Mouse (Mus musculus) heart, postnatal 0 days (tissue): ENCODE measurements around the gene Ccdc12. TPM values are rescaled to one million over a fixed set of nuclear protein-coding genes. Genes with fewer than 3 reads are reported as not detected.
A peak's percentile ranks its signal among the peaks of the same experiment; 100 is the strongest.

Experiments
- ATAC-seq: fragments of 200-750 bp; cut with Nextera tagmentation; 2 replicates; pipeline ENCODE4 v1.8.0; 2017; ENCODE audit warnings: low read depth, moderate number of reproducible peaks, moderate library complexity; ENCODE audit not compliant: insufficient read depth
- DNase-seq: peaks from one replicate; pipeline ENCODE4 v3.0.0-alpha.2; 2016; ENCODE audit warnings: low spot score
- H3K27ac ChIP-seq: fragments of 300-500 bp; sonication (generic); 2 replicates; pipeline ENCODE4 v1.5.1; 2014; ENCODE audit warnings: low read depth, mild to moderate bottlenecking
- H3K27me3 ChIP-seq: fragments of 300-500 bp; sonication (generic); 2 replicates; pipeline ENCODE4 v1.6.1; 2014; ENCODE audit warnings: low read length, mixed read lengths; ENCODE audit not compliant: control insufficient read depth, insufficient read depth
- H3K36me3 ChIP-seq: fragments of 300-500 bp; sonication (generic); replicated peaks from 2 replicates; pipeline ENCODE4 v1.6.1; 2014; ENCODE audit warnings: low read length, mixed read lengths; ENCODE audit not compliant: control insufficient read depth, insufficient read depth
- H3K4me1 ChIP-seq: fragments of 300-500 bp; sonication (generic); 2 replicates; pipeline ENCODE4 v1.6.1; 2014; ENCODE audit warnings: antibody characterized with exemption; ENCODE audit not compliant: control insufficient read depth, insufficient read depth
- H3K4me2 ChIP-seq: fragments of 300-500 bp; sonication (generic); 2 replicates; pipeline ENCODE4 v1.6.1; 2014; ENCODE audit warnings: low read depth, mild to moderate bottlenecking, low read length, moderate library complexity
- H3K4me3 ChIP-seq: fragments of 300-500 bp; sonication (generic); 2 replicates; pipeline ENCODE4 v1.5.1; 2014; ENCODE audit warnings: low read depth, low read length
- H3K9ac ChIP-seq: fragments of 300-500 bp; sonication (generic); replicated peaks from 2 replicates; pipeline ENCODE4 v1.6.1; 2014; ENCODE audit warnings: low read depth, low read length, mixed read lengths
- H3K9me3 ChIP-seq: fragments of 300-500 bp; sonication (generic); replicated peaks from 2 replicates; pipeline ENCODE4 v1.6.1; 2016; ENCODE audit warnings: low read length; ENCODE audit not compliant: control insufficient read depth
- CTCF ChIP-seq: IDR thresholded peaks from 2 replicates; pipeline ENCODE4 v1.5.1; 2016; ENCODE audit warnings: antibody characterized with exemption, control low read depth, low read depth
- EP300 ChIP-seq: IDR thresholded peaks from 2 replicates; pipeline ENCODE4 v1.6.1; 2016; ENCODE audit warnings: antibody characterized with exemption, low read depth
- WGBS: fragments of 180-500 bp; shearing (Covaris S2); extraction: QIAGEN DNeasy Blood & Tissue Kit; methylation state at CpG from one replicate; pipeline ENCODE4 v1.1.7; 2014; 5-methylcytosine and 5-hydroxymethylcytosine counted together
- polyA plus RNA-seq: library from polyadenylated mRNA; unstranded; fragments of >200 nt; fragmentation: Nextera tagmentation; extraction: Ambion mirVana; gene quantifications from 2 replicates; pipeline ENCODE4 v1.2.1, GENCODE M21; 2015
- total RNA-seq: library from RNA; depleted of rRNA; stranded (reverse); fragments of >200 nt; gene quantifications from 2 replicates; pipeline ENCODE4 v1.2.3, GENCODE M21; 2014; ENCODE audit warnings: low replicate concordance

Gene Ccdc12
- total and polyA plus RNA-seq, 2 experiments from 2014 or later, result 95.9 to 143 TPM

DNA sequence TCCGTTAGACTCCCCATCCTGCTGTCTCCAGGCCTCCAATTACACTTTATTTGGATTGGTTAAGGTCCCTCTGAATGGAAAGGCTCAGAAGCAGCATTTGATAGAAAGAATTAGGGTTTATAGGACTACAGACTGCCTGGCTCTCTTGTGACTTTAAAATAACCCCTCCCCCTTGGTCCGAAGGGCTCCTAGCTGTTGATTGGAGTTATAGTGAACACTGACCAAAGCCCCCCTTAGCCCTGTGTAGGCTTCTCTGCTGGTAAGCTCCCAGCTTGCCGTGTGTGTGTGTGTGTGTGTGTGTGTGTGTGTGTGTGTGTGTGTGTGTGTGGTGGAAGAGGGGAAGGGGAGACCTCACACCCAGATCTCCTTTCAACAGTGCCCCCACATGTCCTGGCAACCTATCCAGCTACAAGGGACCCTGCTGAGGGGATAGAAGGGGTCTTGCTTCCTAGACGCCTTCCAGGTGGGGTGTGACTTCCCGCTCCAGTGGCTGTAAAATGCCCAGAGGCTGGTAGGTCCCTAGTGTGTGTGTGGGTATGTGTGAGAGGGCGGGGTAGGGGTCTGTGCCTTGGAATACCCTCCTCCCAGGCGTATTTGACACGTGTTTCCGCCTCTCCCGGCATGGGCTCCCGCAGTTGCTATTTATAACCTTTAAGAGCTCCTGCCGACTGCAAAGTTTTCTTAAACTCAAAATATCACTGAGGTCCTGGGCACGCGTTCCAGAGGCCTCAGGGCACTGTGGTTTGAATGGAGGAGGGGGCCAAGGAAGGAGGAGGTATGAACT is 94.3 kb downstream of the Ccdc12 start:
- Histone ChIP-seq H3K4me1 (peaks cover 23% of the 10 kb centered on the region), H3K9me3 (no peaks in the 10 kb centered on the region), H3K27me3 (no peaks in the 10 kb centered on the region), H3K4me3 (no peak overlapping the region), H3K9ac (peak overlapping the region; percentile 31; the same call in 1 of the 2 replicates), H3K36me3 (no peaks in the 10 kb centered on the region), H3K27ac (peak overlapping the region; percentile 45), H3K4me2 (peak overlapping the region; percentile 32)
- DNase-seq (peak; percentile 72), ATAC-seq (peak; percentile 49)
- TF ChIP-seq CTCF (no peak), EP300 (no peak)
- 12% methylated on average over 14 of the region's 14 CpGs for WGBS

DNA sequence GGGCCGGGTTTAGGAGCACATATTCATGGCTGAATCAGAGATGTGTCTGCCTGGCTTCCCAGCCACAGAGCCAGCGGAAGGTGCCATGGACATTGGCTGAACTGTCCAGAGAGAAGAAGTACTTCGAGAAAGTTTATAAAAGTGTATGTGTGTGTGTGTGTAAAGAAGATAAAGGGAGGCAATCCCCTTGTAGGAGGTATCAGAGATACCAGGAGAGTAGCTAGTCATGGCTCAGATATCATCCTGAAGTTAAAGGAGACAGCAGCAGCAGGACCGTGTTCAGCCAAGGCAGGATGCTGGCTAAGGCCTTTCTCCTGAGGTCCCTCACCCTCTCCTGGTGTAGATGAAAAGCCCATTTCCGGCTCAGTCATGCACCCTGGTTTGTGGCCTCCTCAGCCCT is 95.1 kb downstream of the Ccdc12 start:
- no peak for ATAC-seq
- H3K27ac ChIP-seq, result peak overlapping the region; percentile 45; the same call in 1 of the 2 replicates
- TF ChIP-seq EP300 (no peak), CTCF (no peak)
- 51% methylated on average over 5 of the region's 5 CpGs for WGBS
- no peak overlapping the region for H3K4me3 ChIP-seq
- H3K9me3 ChIP-seq, result no peaks in the 10 kb centered on the region
- no peaks in the 10 kb centered on the region for H3K27me3 ChIP-seq
- no peaks in the 10 kb centered on the region for H3K36me3 ChIP-seq
- no peak for DNase-seq
- H3K4me2 ChIP-seq, result peak overlapping the region; percentile 32; the same call in 1 of the 2 replicates
- H3K4me1 ChIP-seq, result peaks cover 23% of the 10 kb centered on the region
- H3K9ac ChIP-seq, result no peak overlapping the region

DNA sequence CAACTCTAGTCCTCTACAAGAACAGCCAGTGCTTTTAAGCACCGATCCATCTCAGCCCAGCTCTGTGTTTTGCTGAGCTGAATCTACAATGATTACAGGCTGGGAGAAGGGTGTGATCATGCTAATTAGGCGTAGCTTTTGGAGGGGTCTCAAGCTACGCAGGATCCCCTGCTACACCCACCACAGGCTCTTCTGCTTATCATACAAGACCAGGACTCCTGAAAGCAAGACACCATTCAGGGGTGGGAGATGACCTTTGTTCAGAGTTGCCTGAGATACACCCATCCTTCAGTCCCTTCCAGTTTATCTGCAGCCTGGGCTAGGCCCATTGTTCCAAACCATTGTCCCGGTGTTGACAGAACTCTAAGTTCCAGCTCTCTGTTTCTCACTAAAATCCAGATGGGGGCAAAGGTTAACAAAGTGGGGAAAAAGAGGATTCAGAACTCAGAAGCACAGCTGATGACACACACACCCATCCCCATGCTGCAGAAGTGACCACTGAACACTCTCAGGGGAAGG is 96.7 kb downstream of the Ccdc12 start:
- 68% methylated on average over 4 of the region's 4 CpGs for WGBS
- H3K4me1 ChIP-seq, result peaks cover 23% of the 10 kb centered on the region
- no peak for TF ChIP-seq CTCF
- no peaks in the 10 kb centered on the region for H3K9me3 ChIP-seq
- no peak overlapping the region for H3K4me3 ChIP-seq
- H3K9ac ChIP-seq, result no peak overlapping the region
- H3K36me3 ChIP-seq, result no peaks in the 10 kb centered on the region
- no peak overlapping the region for H3K4me2 ChIP-seq
- H3K27me3 ChIP-seq, result no peaks in the 10 kb centered on the region
- no peak overlapping the region for H3K27ac ChIP-seq
- no peak for ATAC-seq
- DNase-seq, result no peak

DNA sequence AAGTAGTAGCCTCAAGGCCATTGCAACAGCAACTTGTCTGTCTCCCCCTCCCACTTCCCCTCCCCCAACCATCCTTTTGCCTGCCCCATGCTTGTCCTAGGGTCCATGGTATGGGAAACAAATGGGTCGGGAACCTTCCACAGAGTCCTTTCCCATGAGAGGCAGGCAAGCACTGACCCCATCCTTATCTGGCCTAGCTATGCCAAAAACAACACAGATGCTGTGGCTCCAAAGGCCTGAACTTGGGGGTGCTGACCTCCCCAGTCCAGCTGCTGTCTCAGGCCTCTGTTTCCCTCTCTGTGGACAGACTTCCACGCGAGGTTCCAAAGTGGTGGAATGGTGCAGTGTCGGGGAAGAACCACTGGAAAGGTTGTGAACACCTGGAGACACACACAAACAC is 97.5 kb downstream of the Ccdc12 start:
- Histone ChIP-seq H3K9ac (no peak overlapping the region), H3K4me3 (no peak overlapping the region), H3K9me3 (no peaks in the 10 kb centered on the region), H3K27ac (no peak overlapping the region), H3K4me1 (peaks cover 23% of the 10 kb centered on the region), H3K36me3 (no peaks in the 10 kb centered on the region), H3K27me3 (no peaks in the 10 kb centered on the region), H3K4me2 (no peak overlapping the region)
- no peak for DNase-seq
- TF ChIP-seq CTCF, result no peak
- no peak for TF ChIP-seq EP300
- 65% methylated on average over 4 of the region's 4 CpGs for WGBS
- ATAC-seq, result no peak

DNA sequence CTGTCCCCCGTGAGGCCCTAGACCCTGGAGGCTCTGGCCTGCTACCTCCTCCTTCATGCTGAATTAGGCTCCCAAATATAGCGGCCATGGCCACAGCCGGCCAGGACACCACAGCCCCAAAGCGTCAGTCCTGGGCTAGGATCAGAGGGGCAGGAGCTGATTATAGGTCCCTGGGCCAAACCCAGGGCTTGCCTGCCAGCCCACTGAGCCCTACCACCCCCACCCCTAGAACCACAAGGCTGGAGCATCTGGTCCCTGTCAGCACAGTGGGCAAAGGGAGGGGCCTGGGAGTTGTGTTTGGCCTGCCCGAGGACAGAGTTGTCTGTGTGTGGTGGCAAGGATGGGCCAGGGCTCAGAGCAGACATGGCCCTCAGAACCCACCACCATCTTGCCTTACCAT is 101.5 kb downstream of the Ccdc12 start:
- ATAC-seq (no peak), DNase-seq (no peak)
- Histone ChIP-seq H3K27ac (no peak overlapping the region), H3K4me3 (no peak overlapping the region), H3K27me3 (no peaks in the 10 kb centered on the region), H3K9me3 (no peaks in the 10 kb centered on the region), H3K4me1 (peaks cover 13% of the 10 kb centered on the region; the same call in 1 of the 2 replicates), H3K36me3 (no peaks in the 10 kb centered on the region), H3K9ac (no peak overlapping the region), H3K4me2 (no peak overlapping the region)
- TF ChIP-seq CTCF (no peak), EP300 (no peak)
- WGBS, result 76% methylated on average over 5 of the region's 5 CpGs

DNA sequence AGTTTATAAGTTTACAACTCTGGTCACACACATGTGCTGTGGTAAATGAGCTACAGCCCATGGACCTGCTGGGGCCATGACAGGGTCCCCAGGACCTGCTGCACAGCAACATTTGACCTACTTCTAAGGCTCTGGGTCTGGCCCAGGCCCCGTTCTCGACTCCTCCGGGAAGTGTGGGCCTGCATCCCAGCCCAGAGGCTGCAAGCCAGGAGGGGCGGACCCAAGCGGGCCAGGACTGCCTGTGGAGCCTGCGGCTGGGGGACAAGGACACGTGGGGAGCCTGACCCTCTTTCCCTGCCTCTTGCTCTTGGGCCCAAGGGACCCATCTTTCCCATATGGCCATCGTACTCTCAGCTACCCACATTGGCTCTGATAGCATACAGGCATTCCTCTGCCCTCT is 102.3 kb downstream of the Ccdc12 start:
- Histone ChIP-seq H3K4me3 (no peak overlapping the region), H3K27ac (peak overlapping the region; percentile 27; the same call in 1 of the 2 replicates), H3K4me1 (peaks cover 12% of the 10 kb centered on the region; the same call in 1 of the 2 replicates), H3K9me3 (no peaks in the 10 kb centered on the region), H3K27me3 (no peaks in the 10 kb centered on the region), H3K36me3 (no peaks in the 10 kb centered on the region), H3K4me2 (no peak overlapping the region), H3K9ac (no peak overlapping the region)
- DNase-seq (no peak), ATAC-seq (no peak)
- 30% methylated on average over 8 of the region's 8 CpGs for WGBS
- TF ChIP-seq CTCF (no peak), EP300 (no peak)
